Mouse (Mus musculus): ENCODE data around the gene Ttn. TPM values are rescaled to one million over a fixed set of nuclear protein-coding genes. Genes with fewer than 3 reads are reported as not detected.

The Ttn gene
- total RNA-seq, 1 experiment from 2014 or later: 0.10 TPM

DNA sequence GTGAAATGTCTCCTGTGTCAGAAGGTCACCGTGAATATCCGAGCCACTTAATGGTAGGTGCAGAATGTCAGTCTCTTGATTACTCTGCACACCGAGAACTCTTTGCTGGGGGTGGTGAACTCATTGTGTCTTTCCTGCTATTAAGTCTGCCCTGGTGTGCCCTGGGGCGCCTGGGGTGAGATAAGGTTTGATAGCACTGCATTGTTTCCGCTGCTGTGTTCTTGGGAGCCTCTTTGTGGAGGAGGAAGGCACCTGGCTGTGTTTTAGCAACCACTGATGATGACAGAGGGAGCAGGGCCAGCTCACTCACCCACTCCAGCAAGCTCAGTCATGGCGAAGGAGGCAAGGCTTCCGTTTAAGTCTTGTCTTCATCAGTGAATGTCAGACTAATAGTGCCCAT is 294.2 kb downstream of the Ttn start:
- no peak for ATAC-seq (replicated peaks in 1 of 2; ENCODE audit: insufficient read depth in 1 of 2, low FRiP score in 2 of 2, low TSS enrichment in 1 of 2, low read depth in 1 of 2, poor library complexity in 2 of 2, severe bottlenecking in 2 of 2)

DNA sequence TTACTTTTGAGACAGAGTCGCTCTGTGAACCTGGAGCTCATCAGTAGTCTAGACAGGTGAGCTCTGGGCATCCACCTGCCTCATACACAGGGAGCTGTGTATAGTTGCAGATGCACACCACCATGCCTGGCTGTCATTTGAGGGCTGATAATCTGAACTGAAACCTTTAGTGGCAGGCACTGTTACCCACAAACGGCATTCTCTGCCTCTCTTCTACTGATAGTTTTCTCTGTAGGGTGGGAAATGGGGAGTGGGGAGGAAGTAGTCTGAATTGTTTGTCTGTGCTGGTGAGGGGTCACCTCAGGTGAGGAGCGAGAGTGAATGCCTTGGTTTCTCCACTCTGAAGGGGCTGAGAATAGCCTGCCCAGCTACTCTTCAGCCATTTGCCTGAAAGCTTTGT is 294.7 kb downstream of the Ttn start:
- no peak for ATAC-seq (replicated peaks in 1 of 2; ENCODE audit: insufficient read depth in 1 of 2, low FRiP score in 2 of 2, low TSS enrichment in 1 of 2, low read depth in 1 of 2, poor library complexity in 2 of 2, severe bottlenecking in 2 of 2)

- no peak for ATAC-seq (replicated peaks in 1 of 2; ENCODE audit: insufficient read depth in 1 of 2, low FRiP score in 2 of 2, low TSS enrichment in 1 of 2, low read depth in 1 of 2, poor library complexity in 2 of 2, severe bottlenecking in 2 of 2)
Measured at GRCm38 (mm10) chr2:76686986-76687385, 295.4 kb downstream of the Ttn start.

- ATAC-seq (replicated peaks in 1 of 2; ENCODE audit: insufficient read depth in 1 of 2, low FRiP score in 2 of 2, low TSS enrichment in 1 of 2, low read depth in 1 of 2, poor library complexity in 2 of 2, severe bottlenecking in 2 of 2): no peak
Measured at GRCm38 (mm10) chr2:76682301-76682700, 300.0 kb downstream of the Ttn start.

DNA sequence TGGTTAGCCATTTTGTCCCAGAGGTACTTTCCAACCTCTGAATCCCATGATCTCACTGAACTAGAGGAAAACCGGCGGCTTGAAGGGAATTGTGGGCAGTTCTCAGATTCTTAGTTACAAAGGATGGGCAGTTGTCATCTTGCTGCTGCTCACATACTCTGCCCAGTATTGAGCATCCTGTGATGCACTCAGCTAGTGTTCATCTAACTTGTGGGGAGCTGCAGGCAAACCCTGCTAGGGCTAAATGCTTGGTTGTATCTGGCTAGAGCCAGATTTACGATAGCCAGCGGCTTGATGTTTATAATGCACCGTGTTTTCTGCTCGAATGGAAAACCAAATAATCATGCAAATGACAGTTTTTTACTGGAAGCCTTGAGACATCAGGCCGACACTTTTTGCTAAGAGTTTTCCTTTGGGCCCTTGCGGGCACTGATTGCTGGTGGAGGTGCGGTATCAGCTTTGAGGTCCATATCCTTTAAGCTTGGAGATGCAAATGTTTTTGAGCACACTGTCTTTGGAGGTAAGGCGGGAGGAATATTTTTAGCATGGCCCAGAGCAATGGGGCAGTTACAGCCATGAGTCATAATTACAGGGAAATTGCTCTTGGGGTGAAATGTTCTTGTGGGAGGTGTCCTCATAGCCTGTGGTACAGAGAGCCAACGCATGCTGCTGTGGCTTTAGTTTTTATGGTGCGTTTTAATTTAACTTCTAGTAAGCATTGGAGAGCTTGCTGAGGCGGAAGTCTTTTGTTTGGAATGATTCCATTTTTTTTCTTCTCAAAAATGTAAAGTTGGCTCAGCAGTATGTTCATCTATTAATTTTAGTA is 305.7 kb downstream of the Ttn start:
- no peak for ATAC-seq (replicated peaks in 1 of 2; ENCODE audit: insufficient read depth in 1 of 2, low FRiP score in 2 of 2, low TSS enrichment in 1 of 2, low read depth in 1 of 2, poor library complexity in 2 of 2, severe bottlenecking in 2 of 2)

- no peak for ATAC-seq (replicated peaks in 1 of 2; ENCODE audit: insufficient read depth in 1 of 2, low FRiP score in 2 of 2, low TSS enrichment in 1 of 2, low read depth in 1 of 2, poor library complexity in 2 of 2, severe bottlenecking in 2 of 2)
Measured at GRCm38 (mm10) chr2:76675949-76676348, 306.4 kb downstream of the Ttn start.

DNA sequence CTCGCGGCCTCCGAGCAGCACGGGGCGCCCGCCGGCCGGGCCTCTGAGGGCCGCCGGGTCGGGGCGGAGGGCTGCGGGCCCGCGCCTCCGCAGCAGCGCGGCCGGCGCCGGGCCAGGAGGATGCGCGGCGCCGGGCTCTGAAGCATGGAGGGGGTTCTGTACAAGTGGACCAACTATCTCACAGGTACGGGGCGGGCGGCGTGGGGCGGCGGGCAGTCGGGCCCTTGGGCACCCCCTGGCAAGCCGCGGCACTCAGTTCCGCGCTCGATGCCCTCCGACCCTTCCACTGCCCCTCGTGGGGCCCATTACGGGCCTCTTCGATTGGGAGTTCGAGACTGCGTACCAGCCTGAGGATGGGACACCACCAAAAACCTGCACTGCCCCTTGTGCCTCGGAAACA is 306.9 kb downstream of the Ttn start:
- ATAC-seq (replicated peaks in 1 of 2; ENCODE audit: insufficient read depth in 1 of 2, low FRiP score in 2 of 2, low TSS enrichment in 1 of 2, low read depth in 1 of 2, poor library complexity in 2 of 2, severe bottlenecking in 2 of 2): no peak

GRCm38 (mm10) chr2:76674725-76675427 is 307.5 kb downstream of the Ttn start, which contains the start of gene Plekha3:
Gene Plekha3, plus strand, starts transcription at chr2:76675281.
- ATAC-seq (replicated peaks in 1 of 2; ENCODE audit: insufficient read depth in 1 of 2, low FRiP score in 2 of 2, low TSS enrichment in 1 of 2, low read depth in 1 of 2, poor library complexity in 2 of 2, severe bottlenecking in 2 of 2): peak; percentile 13 to 48; a peak in 3 of 4 replicates

- ATAC-seq (replicated peaks in 1 of 2; ENCODE audit: insufficient read depth in 1 of 2, low FRiP score in 2 of 2, low TSS enrichment in 1 of 2, low read depth in 1 of 2, poor library complexity in 2 of 2, severe bottlenecking in 2 of 2): peak; percentile 43 to 60; a peak in 3 of 4 replicates
Measured at GRCm38 (mm10) chr2:76673472-76674081, 308.8 kb downstream of the Ttn start.

GRCm38 (mm10) chr2:76672966-76673392 is 309.4 kb downstream of the Ttn start, which contains the start of gene Fkbp7:
Gene Fkbp7, minus strand, starts transcription at chr2:76673116.
- ATAC-seq (replicated peaks in 1 of 2; ENCODE audit: insufficient read depth in 1 of 2, low FRiP score in 2 of 2, low TSS enrichment in 1 of 2, low read depth in 1 of 2, poor library complexity in 2 of 2, severe bottlenecking in 2 of 2): peak; percentile 89 to 90

DNA sequence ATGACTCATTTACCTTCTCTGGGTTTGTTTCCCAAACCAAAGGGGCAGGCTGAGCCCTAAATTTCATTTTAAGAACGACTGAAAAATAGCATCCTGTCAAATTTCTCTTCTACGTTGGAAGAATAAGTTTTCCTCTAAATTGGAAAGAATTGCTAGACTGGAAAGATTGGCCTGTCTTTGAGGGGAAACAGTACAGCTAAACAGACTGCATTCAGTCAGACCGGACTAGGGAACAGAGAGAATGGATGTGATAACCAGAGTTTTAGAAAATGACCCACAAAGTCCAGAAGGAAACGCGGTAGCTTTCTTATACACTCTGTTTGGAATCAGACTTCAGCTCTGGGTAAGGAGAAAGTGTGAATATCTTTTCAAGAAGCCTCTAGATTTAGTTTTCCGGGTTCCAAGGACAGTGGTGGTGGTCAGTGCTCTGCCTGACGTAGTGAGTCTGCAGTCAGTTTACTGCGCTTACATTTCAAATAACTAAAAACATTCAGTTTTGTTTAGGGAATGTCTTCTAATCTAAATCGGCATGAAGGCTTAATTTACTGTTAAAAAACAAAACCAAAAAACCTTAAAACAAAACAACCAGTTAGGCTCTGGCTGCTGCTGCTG is 310.1 kb downstream of the Ttn start:
- ATAC-seq (replicated peaks in 1 of 2; ENCODE audit: insufficient read depth in 1 of 2, low FRiP score in 2 of 2, low TSS enrichment in 1 of 2, low read depth in 1 of 2, poor library complexity in 2 of 2, severe bottlenecking in 2 of 2): no peak

DNA sequence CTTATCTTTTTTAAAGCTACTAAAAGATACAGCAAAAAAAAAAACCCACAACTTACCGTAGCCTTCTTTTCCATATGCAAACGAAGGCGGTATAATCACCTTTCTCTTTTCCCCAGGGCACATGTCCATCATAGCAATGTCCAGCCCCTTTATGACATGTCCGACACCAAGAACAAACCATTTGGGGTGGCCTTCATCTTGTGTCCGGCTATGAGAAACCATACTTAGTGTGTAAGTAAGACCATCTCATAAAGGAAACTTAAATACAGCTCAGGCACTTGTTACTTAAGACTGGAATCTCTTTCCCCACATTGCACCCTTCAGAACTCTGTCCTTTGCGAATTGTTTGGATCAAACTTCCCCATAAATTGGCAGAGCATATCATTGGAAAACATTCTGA is 310.7 kb downstream of the Ttn start:
- ATAC-seq (replicated peaks in 1 of 2; ENCODE audit: insufficient read depth in 1 of 2, low FRiP score in 2 of 2, low TSS enrichment in 1 of 2, low read depth in 1 of 2, poor library complexity in 2 of 2, severe bottlenecking in 2 of 2): no peak

DNA sequence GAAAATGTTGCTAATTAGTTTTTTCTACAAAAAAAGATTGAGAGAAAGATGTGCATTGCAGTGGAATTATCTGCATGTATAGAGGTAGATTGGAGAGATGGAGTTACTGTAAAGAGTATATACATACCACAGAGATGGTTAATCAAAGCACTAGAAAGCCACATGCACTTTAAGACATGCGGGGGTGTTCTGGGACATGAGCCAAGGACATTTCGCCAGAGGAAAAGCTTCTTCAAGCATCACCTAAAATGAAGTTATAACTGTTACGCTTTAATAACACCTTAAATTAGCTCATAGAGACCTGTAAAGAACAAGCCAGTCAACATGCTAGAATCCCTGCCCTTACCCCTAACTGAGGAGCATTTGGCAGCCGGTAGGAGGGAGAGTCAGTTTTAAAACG is 315.1 kb downstream of the Ttn start:
- ATAC-seq (replicated peaks in 1 of 2; ENCODE audit: insufficient read depth in 1 of 2, low FRiP score in 2 of 2, low TSS enrichment in 1 of 2, low read depth in 1 of 2, poor library complexity in 2 of 2, severe bottlenecking in 2 of 2): no peak

DNA sequence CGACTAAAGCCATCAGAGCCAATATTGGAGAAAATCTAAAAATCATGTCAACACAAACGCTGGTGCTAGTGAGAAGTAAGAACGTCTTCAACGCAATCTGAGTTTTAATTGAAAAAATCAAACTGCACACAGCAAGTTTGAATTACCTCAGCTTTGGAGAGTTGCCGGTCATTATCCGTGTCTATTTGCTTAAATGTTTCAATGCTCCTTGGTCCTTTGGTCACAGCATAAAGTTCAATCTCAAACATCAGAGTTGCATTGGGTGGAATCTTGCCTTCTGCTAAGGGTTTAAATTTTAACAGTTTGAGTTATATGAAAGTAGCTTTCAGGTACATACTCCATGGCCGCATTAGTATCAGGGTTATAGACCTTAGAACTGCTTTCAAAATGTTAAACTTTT is 316.8 kb downstream of the Ttn start:
- no peak for ATAC-seq (replicated peaks in 1 of 2; ENCODE audit: insufficient read depth in 1 of 2, low FRiP score in 2 of 2, low TSS enrichment in 1 of 2, low read depth in 1 of 2, poor library complexity in 2 of 2, severe bottlenecking in 2 of 2)

DNA sequence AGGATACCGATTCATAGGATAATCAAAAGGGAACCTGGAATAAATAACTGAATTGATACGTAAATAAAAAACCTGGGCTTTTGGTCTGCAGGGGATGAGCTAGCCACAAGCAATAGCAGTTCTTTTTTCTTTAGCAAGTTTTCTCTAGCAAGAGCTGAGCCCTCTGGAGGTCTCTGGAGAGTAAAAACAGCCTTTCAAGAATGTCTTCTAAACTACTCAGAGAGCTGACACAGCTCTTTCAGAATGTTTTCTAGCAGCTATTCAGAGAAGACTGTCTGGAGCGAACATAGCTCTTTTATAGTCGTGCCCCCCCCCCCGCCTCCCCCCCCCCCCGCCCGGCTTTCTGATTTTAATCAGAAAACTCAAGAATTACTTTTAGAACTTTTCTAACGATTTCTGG is 322.9 kb downstream of the Ttn start:
- no peak for ATAC-seq (replicated peaks in 1 of 2; ENCODE audit: insufficient read depth in 1 of 2, low FRiP score in 2 of 2, low TSS enrichment in 1 of 2, low read depth in 1 of 2, poor library complexity in 2 of 2, severe bottlenecking in 2 of 2)

DNA sequence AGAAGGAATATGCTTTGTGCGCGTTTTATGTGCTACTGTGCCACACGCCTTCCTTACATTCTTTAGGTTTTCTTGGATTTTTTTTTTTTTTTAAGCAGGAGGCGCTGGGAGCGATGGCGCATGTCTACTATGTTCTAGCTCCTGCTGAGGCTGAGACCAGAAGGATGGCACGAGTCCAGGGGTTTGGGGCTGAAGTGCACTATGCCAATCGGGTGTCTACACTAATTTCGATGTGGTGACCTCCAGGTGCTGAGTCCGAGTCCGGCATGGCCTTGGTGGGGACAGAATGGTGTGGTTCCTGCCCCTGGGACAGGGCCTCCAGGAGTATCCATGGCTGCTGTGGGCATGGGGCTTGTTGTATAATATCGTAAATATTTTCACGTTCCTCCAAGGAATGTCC is 323.8 kb downstream of the Ttn start:
- no peak; a peak in 1 of 4 replicates for ATAC-seq (replicated peaks in 1 of 2; ENCODE audit: insufficient read depth in 1 of 2, low FRiP score in 2 of 2, low TSS enrichment in 1 of 2, low read depth in 1 of 2, poor library complexity in 2 of 2, severe bottlenecking in 2 of 2)

GRCm38 (mm10) chr2:76655982-76656381 is 326.4 kb downstream of the Ttn start:
- no peak; a peak in 1 of 4 replicates for ATAC-seq (replicated peaks in 1 of 2; ENCODE audit: insufficient read depth in 1 of 2, low FRiP score in 2 of 2, low TSS enrichment in 1 of 2, low read depth in 1 of 2, poor library complexity in 2 of 2, severe bottlenecking in 2 of 2)

GRCm38 (mm10) chr2:76655444-76655843 is 326.9 kb downstream of the Ttn start:
- ATAC-seq (replicated peaks in 1 of 2; ENCODE audit: insufficient read depth in 1 of 2, low FRiP score in 2 of 2, low TSS enrichment in 1 of 2, low read depth in 1 of 2, poor library complexity in 2 of 2, severe bottlenecking in 2 of 2): no peak
